Mouse (Mus musculus): ENCODE results near the gene Pafah2. TPM values are rescaled to one million over a fixed set of nuclear protein-coding genes. Genes with fewer than 3 reads are reported as not detected.

Pafah2 gene
- total and polyA plus RNA-seq, 2 experiments from 2014 or later, result 7.2 to 16.3 TPM

- Histone ChIP-seq H3K9ac (replicated peaks; ENCODE audit: low read depth, low read length) (no peak overlapping the region), H3K4me3 (ENCODE audit: low read depth, low read length) (no peak overlapping the region), H3K27me3 (ENCODE audit: control insufficient read depth, insufficient read depth, low read length) (no peaks in the 10 kb centered on the region), H3K9me3 (replicated peaks; ENCODE audit: control insufficient read depth, low read length) (no peaks in the 10 kb centered on the region), H3K27ac (ENCODE audit: low read depth) (no peak overlapping the region), H3K4me2 (ENCODE audit: low read depth, low read length) (no peak overlapping the region), H3K36me3 (replicated peaks; ENCODE audit: control insufficient read depth, insufficient read depth, low read length) (no peaks in the 10 kb centered on the region), H3K4me1 (ENCODE audit: control insufficient read depth, insufficient read depth) (no peaks in the 10 kb centered on the region)
- TF ChIP-seq EP300 (IDR thresholded peaks at IDR 0.05; ENCODE audit: low read depth) (no peak), CTCF (IDR thresholded peaks at IDR 0.05; ENCODE audit: low read depth) (no peak)
- 66% methylated on average over 10 of the region's 10 CpGs for WGBS
- ATAC-seq (ENCODE audit: insufficient read depth, low read depth), result no peak
- no peak for DNase-seq (ENCODE audit: low spot score)
Measured at GRCm38 (mm10) chr4:134436659-134437058, 40.5 kb downstream of the Pafah2 start.

GRCm38 (mm10) chr4:134439119-134439518 is 43.0 kb downstream of the Pafah2 start:
- Histone ChIP-seq H3K27me3 (ENCODE audit: control insufficient read depth, insufficient read depth, low read length) (no peaks in the 10 kb centered on the region), H3K4me1 (ENCODE audit: control insufficient read depth, insufficient read depth) (0 out of 2 replicates have a peak, but pooled peaks cover 4% of the 10 kb centered on the region), H3K9me3 (replicated peaks; ENCODE audit: control insufficient read depth, low read length) (no peaks in the 10 kb centered on the region), H3K36me3 (replicated peaks; ENCODE audit: control insufficient read depth, insufficient read depth, low read length) (no peaks in the 10 kb centered on the region), H3K9ac (replicated peaks; ENCODE audit: low read depth, low read length) (no peak overlapping the region), H3K4me3 (ENCODE audit: low read depth, low read length) (no peak overlapping the region), H3K4me2 (ENCODE audit: low read depth, low read length) (no peak overlapping the region), H3K27ac (ENCODE audit: low read depth) (no peak overlapping the region)
- ATAC-seq (ENCODE audit: insufficient read depth, low read depth) (no peak), DNase-seq (ENCODE audit: low spot score) (no peak)
- TF ChIP-seq EP300 (IDR thresholded peaks at IDR 0.05; ENCODE audit: low read depth) (no peak), CTCF (IDR thresholded peaks at IDR 0.05; ENCODE audit: low read depth) (no peak)
- 58% methylated on average over 3 of the region's 3 CpGs for WGBS

- no peak for DNase-seq (ENCODE audit: low spot score)
- H3K27me3 ChIP-seq (ENCODE audit: control insufficient read depth, insufficient read depth, low read length), result no peaks in the 10 kb centered on the region
- no peak overlapping the region for H3K27ac ChIP-seq (ENCODE audit: low read depth)
- no peaks in the 10 kb centered on the region for H3K36me3 ChIP-seq (replicated peaks; ENCODE audit: control insufficient read depth, insufficient read depth, low read length)
- no peaks in the 10 kb centered on the region for H3K9me3 ChIP-seq (replicated peaks; ENCODE audit: control insufficient read depth, low read length)
- H3K4me3 ChIP-seq (ENCODE audit: low read depth, low read length), result no peak overlapping the region
- WGBS, result 43% methylated on average over 4 of the region's 4 CpGs
- TF ChIP-seq CTCF (IDR thresholded peaks at IDR 0.05; ENCODE audit: low read depth) (no peak), EP300 (IDR thresholded peaks at IDR 0.05; ENCODE audit: low read depth) (no peak)
- no peak overlapping the region for H3K9ac ChIP-seq (replicated peaks; ENCODE audit: low read depth, low read length)
- ATAC-seq (ENCODE audit: insufficient read depth, low read depth), result no peak
- H3K4me1 ChIP-seq (ENCODE audit: control insufficient read depth, insufficient read depth), result 0 out of 2 replicates have a peak, but pooled peaks cover 4% of the 10 kb centered on the region
- no peak overlapping the region for H3K4me2 ChIP-seq (ENCODE audit: low read depth, low read length)
Measured at GRCm38 (mm10) chr4:134439919-134440318, 43.8 kb downstream of the Pafah2 start.

GRCm38 (mm10) chr4:134442216-134442615 is 46.1 kb downstream of the Pafah2 start:
- no peak overlapping the region for H3K27ac ChIP-seq (ENCODE audit: low read depth)
- TF ChIP-seq EP300 (IDR thresholded peaks at IDR 0.05; ENCODE audit: low read depth) (no peak), CTCF (IDR thresholded peaks at IDR 0.05; ENCODE audit: low read depth) (no peak)
- 0 out of 2 replicates have a peak, but pooled peaks cover 4% of the 10 kb centered on the region for H3K4me1 ChIP-seq (ENCODE audit: control insufficient read depth, insufficient read depth)
- no peak overlapping the region for H3K4me3 ChIP-seq (ENCODE audit: low read depth, low read length)
- no peak for DNase-seq (ENCODE audit: low spot score)
- WGBS, result 84% methylated on average over 4 of the region's 4 CpGs
- H3K4me2 ChIP-seq (ENCODE audit: low read depth, low read length), result no peak overlapping the region
- H3K27me3 ChIP-seq (ENCODE audit: control insufficient read depth, insufficient read depth, low read length), result no peaks in the 10 kb centered on the region
- ATAC-seq (ENCODE audit: insufficient read depth, low read depth), result no peak
- H3K9me3 ChIP-seq (replicated peaks; ENCODE audit: control insufficient read depth, low read length), result no peaks in the 10 kb centered on the region
- no peak overlapping the region for H3K9ac ChIP-seq (replicated peaks; ENCODE audit: low read depth, low read length)
- no peaks in the 10 kb centered on the region for H3K36me3 ChIP-seq (replicated peaks; ENCODE audit: control insufficient read depth, insufficient read depth, low read length)

- WGBS, result 21% methylated on average over 7 of the region's 7 CpGs
- 0 out of 2 replicates have a peak, but pooled peaks cover 4% of the 10 kb centered on the region for H3K4me1 ChIP-seq (ENCODE audit: control insufficient read depth, insufficient read depth)
- ATAC-seq (ENCODE audit: insufficient read depth, low read depth), result no peak
- no peak overlapping the region for H3K27ac ChIP-seq (ENCODE audit: low read depth)
- H3K27me3 ChIP-seq (ENCODE audit: control insufficient read depth, insufficient read depth, low read length), result no peaks in the 10 kb centered on the region
- no peak overlapping the region for H3K9ac ChIP-seq (replicated peaks; ENCODE audit: low read depth, low read length)
- no peaks in the 10 kb centered on the region for H3K9me3 ChIP-seq (replicated peaks; ENCODE audit: control insufficient read depth, low read length)
- no peak for TF ChIP-seq EP300 (IDR thresholded peaks at IDR 0.05; ENCODE audit: low read depth)
- no peak for TF ChIP-seq CTCF (IDR thresholded peaks at IDR 0.05; ENCODE audit: low read depth)
- no peak overlapping the region for H3K4me3 ChIP-seq (ENCODE audit: low read depth, low read length)
- H3K4me2 ChIP-seq (ENCODE audit: low read depth, low read length), result no peak overlapping the region
- no peak for DNase-seq (ENCODE audit: low spot score)
- H3K36me3 ChIP-seq (replicated peaks; ENCODE audit: control insufficient read depth, insufficient read depth, low read length), result no peaks in the 10 kb centered on the region
Measured at GRCm38 (mm10) chr4:134443589-134443988, 47.5 kb downstream of the Pafah2 start.

GRCm38 (mm10) chr4:134444949-134445348 is 48.8 kb downstream of the Pafah2 start:
- TF ChIP-seq CTCF (IDR thresholded peaks at IDR 0.05; ENCODE audit: low read depth) (no peak), EP300 (IDR thresholded peaks at IDR 0.05; ENCODE audit: low read depth) (no peak)
- Histone ChIP-seq H3K27ac (ENCODE audit: low read depth) (no peak overlapping the region), H3K27me3 (ENCODE audit: control insufficient read depth, insufficient read depth, low read length) (0 out of 2 replicates have a peak, but pooled peaks cover 1% of the 10 kb centered on the region), H3K4me2 (ENCODE audit: low read depth, low read length) (no peak overlapping the region), H3K9ac (replicated peaks; ENCODE audit: low read depth, low read length) (no peak overlapping the region), H3K4me1 (ENCODE audit: control insufficient read depth, insufficient read depth) (0 out of 2 replicates have a peak, but pooled peaks cover 4% of the 10 kb centered on the region), H3K4me3 (ENCODE audit: low read depth, low read length) (no peak overlapping the region), H3K9me3 (replicated peaks; ENCODE audit: control insufficient read depth, low read length) (no peaks in the 10 kb centered on the region), H3K36me3 (replicated peaks; ENCODE audit: control insufficient read depth, insufficient read depth, low read length) (no peaks in the 10 kb centered on the region)
- DNase-seq (ENCODE audit: low spot score), result no peak
- WGBS, result 37% methylated on average over 7 of the region's 7 CpGs
- ATAC-seq (ENCODE audit: insufficient read depth, low read depth), result no peak
